ENCODE assay signal across 18 mouse cellular contexts in the genomic region with DNA sequence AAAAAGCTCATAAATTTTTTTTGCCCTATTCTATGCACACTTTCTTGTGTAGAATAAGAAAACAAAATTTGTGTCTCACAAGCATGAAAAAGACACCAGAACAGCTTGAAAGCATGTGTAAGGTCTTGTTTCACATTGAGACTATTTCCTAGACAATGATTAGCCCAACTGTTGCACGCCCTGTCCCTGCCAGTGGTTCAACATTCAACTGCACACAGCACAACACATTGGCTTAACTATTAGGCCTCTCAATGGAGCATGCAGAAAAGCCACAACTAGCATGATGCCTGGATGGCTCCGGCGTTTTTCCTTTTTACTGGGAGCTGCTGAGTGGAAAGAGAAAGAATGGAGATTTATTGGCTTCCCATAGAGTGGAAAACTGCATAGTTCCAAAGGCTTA.
"Had no signal": no experiment of that assay in that cellular context is flagged by ENCODE, and none has a peak within 500 bp of the region (broad histone marks: within the 10 kb centered on the region; RNA-seq: fewer than 3 reads in every experiment).

No protein-coding gene starts in this region.

- H3K27ac ChIP-seq: hindbrain, embryonic 15.5 days; kidney, postnatal 0 days; limb, embryonic 12.5 days; limb, embryonic 15.5 days; liver, embryonic 15.5 days; midbrain, embryonic 12.5 days; midbrain, embryonic 15.5 days; neural tube, embryonic 13.5 days had no signal

- H3K9ac ChIP-seq: hindbrain, embryonic 15.5 days; limb, embryonic 12.5 days; limb, embryonic 15.5 days; liver, embryonic 15.5 days; midbrain, embryonic 12.5 days; midbrain, embryonic 15.5 days; neural tube, embryonic 13.5 days had no signal

- H3K4me3 ChIP-seq: hindbrain, embryonic 15.5 days; limb, embryonic 12.5 days; limb, embryonic 15.5 days; liver, embryonic 15.5 days; midbrain, embryonic 12.5 days; midbrain, embryonic 15.5 days; myocyte; neural tube, embryonic 13.5 days had no signal

- H3K27me3 ChIP-seq: hindbrain, embryonic 15.5 days; limb, embryonic 12.5 days; limb, embryonic 15.5 days; liver, embryonic 15.5 days; midbrain, embryonic 12.5 days; midbrain, embryonic 15.5 days; neural tube, embryonic 13.5 days had no signal

- DNase-seq: left cerebral cortex, postnatal 4 days; lung, adult 2 months; lung, postnatal 14 days; lung, postnatal 4 days; retina, postnatal 1 day; thymus, adult 2 months; thymus, postnatal 14 days; thymus, postnatal 4 days had no signal

- ATAC-seq: midbrain, embryonic 15.5 days had no signal

- H3K9me3 ChIP-seq: hindbrain, embryonic 15.5 days; limb, embryonic 12.5 days; limb, embryonic 15.5 days; liver, embryonic 15.5 days; midbrain, embryonic 12.5 days; midbrain, embryonic 15.5 days; neural tube, embryonic 13.5 days had no signal

- H3K4me2 ChIP-seq: hindbrain, embryonic 15.5 days; limb, embryonic 12.5 days; limb, embryonic 15.5 days; liver, embryonic 11.5 days; liver, embryonic 15.5 days; midbrain, embryonic 12.5 days; midbrain, embryonic 15.5 days; neural tube, embryonic 13.5 days had no signal

- H3K36me3 ChIP-seq: hindbrain, embryonic 15.5 days; limb, embryonic 12.5 days; limb, embryonic 15.5 days; liver, embryonic 15.5 days; midbrain, embryonic 12.5 days; midbrain, embryonic 15.5 days; neural tube, embryonic 13.5 days had no signal

- H3K4me1 ChIP-seq: hindbrain, embryonic 15.5 days; limb, embryonic 12.5 days; limb, embryonic 15.5 days; liver, embryonic 15.5 days; midbrain, embryonic 12.5 days; midbrain, embryonic 15.5 days; neural tube, embryonic 13.5 days had no signal
